Mouse (Mus musculus): ENCODE results near the gene Rora. TPM values are rescaled to one million over a fixed set of nuclear protein-coding genes. Genes with fewer than 3 reads are reported as not detected.

Gene Rora
- polyA plus RNA-seq, 1 experiment: 4.7 TPM

- Histone ChIP-seq H3K4me3 (ENCODE audit: control insufficient read depth, insufficient read depth, low read length) (no peak overlapping the region), H3K36me3 (ENCODE audit: control insufficient read depth, insufficient read depth, low read length) (no peaks in the 10 kb centered on the region), H3K27me3 (ENCODE audit: control insufficient read depth, insufficient read depth, low read length) (no peaks in the 10 kb centered on the region), H3K27ac (ENCODE audit: control insufficient read depth, insufficient read depth, low read length) (no peak overlapping the region), H3K4me1 (replicated peaks; ENCODE audit: control insufficient read depth, insufficient read depth, low read length) (no peaks in the 10 kb centered on the region)
- WGBS: 95% methylated on average over 2 of the region's 2 CpGs
- TF ChIP-seq POLR2A (IDR thresholded peaks at IDR 0.05; ENCODE audit: control insufficient read depth, extremely low read depth, insufficient read depth, low read length, poor library complexity): no peak
- no peak for TF ChIP-seq CTCF (IDR thresholded peaks at IDR 0.05; ENCODE audit: borderline replicate concordance, control insufficient read depth, extremely low read depth, insufficient read depth, low read length, poor library complexity)
- DNase-seq: no peak
Measured at GRCm38 (mm10) chr9:68807735-68808134, 154.1 kb downstream of the Rora start.

GRCm38 (mm10) chr9:68809536-68809935 lies 155.9 kb downstream of the Rora start:
- Histone ChIP-seq H3K36me3 (ENCODE audit: control insufficient read depth, insufficient read depth, low read length) (no peaks in the 10 kb centered on the region), H3K4me1 (replicated peaks; ENCODE audit: control insufficient read depth, insufficient read depth, low read length) (no peaks in the 10 kb centered on the region), H3K27me3 (ENCODE audit: control insufficient read depth, insufficient read depth, low read length) (no peaks in the 10 kb centered on the region), H3K27ac (ENCODE audit: control insufficient read depth, insufficient read depth, low read length) (no peak overlapping the region), H3K4me3 (ENCODE audit: control insufficient read depth, insufficient read depth, low read length) (no peak overlapping the region)
- no peak for TF ChIP-seq POLR2A (IDR thresholded peaks at IDR 0.05; ENCODE audit: control insufficient read depth, extremely low read depth, insufficient read depth, low read length, poor library complexity)
- no peak for TF ChIP-seq CTCF (IDR thresholded peaks at IDR 0.05; ENCODE audit: borderline replicate concordance, control insufficient read depth, extremely low read depth, insufficient read depth, low read length, poor library complexity)
- 88% methylated on average over 5 of the region's 5 CpGs for WGBS
- DNase-seq: no peak

DNA sequence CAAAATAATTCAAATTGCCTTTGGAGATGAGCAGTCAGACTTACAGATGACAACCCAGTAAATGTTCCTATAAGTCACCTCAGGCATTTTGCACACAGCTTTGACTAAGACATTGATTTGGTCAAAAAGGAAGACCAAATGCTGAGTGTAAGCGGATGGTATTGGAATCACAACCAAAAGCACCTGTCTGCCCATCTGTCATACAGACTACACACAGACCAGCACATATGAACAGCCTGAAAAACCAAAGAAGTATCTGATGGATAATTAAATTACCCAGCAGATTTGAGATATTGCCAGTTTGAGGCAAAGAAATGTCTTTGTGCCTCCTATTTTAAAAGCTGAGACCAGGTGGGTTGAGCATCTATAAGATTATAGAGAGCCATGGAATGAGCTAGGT lies 161.1 kb downstream of the Rora start:
- Histone ChIP-seq H3K4me1 (replicated peaks; ENCODE audit: control insufficient read depth, insufficient read depth, low read length) (no peaks in the 10 kb centered on the region), H3K36me3 (ENCODE audit: control insufficient read depth, insufficient read depth, low read length) (no peaks in the 10 kb centered on the region), H3K27ac (ENCODE audit: control insufficient read depth, insufficient read depth, low read length) (no peak overlapping the region), H3K27me3 (ENCODE audit: control insufficient read depth, insufficient read depth, low read length) (no peaks in the 10 kb centered on the region), H3K4me3 (ENCODE audit: control insufficient read depth, insufficient read depth, low read length) (no peak overlapping the region)
- DNase-seq: no peak
- WGBS: 97% methylated on average over 1 of the region's 1 CpGs
- TF ChIP-seq CTCF (IDR thresholded peaks at IDR 0.05; ENCODE audit: borderline replicate concordance, control insufficient read depth, extremely low read depth, insufficient read depth, low read length, poor library complexity) (no peak), POLR2A (IDR thresholded peaks at IDR 0.05; ENCODE audit: control insufficient read depth, extremely low read depth, insufficient read depth, low read length, poor library complexity) (no peak)

DNA sequence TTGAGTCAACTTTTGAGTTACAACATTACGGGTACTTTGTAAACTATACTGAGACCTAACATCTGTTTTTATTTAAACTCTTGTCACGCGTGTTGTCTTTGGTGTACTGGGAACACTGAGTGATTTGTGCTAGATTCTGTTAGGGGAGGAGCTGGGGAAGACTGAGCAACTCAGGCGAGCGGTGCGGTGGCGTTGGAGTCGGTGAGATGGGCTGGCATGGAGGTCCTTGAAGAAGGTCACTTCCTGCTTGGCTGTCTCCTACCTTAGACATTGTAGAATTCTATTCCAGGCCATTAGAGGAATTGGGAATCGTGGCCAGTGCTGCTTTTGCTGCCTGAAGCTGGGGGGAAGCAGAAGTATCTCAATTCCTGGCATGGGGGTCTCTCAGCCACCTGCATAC lies 162.3 kb downstream of the Rora start:
- WGBS: 95% methylated on average over 9 of the region's 9 CpGs
- Histone ChIP-seq H3K27me3 (ENCODE audit: control insufficient read depth, insufficient read depth, low read length) (no peaks in the 10 kb centered on the region), H3K27ac (ENCODE audit: control insufficient read depth, insufficient read depth, low read length) (no peak overlapping the region), H3K4me3 (ENCODE audit: control insufficient read depth, insufficient read depth, low read length) (no peak overlapping the region), H3K4me1 (replicated peaks; ENCODE audit: control insufficient read depth, insufficient read depth, low read length) (no peaks in the 10 kb centered on the region), H3K36me3 (ENCODE audit: control insufficient read depth, insufficient read depth, low read length) (no peaks in the 10 kb centered on the region)
- DNase-seq: no peak
- TF ChIP-seq POLR2A (IDR thresholded peaks at IDR 0.05; ENCODE audit: control insufficient read depth, extremely low read depth, insufficient read depth, low read length, poor library complexity): no peak

GRCm38 (mm10) chr9:68820036-68820435 lies 166.4 kb downstream of the Rora start:
- Histone ChIP-seq H3K4me3 (ENCODE audit: control insufficient read depth, insufficient read depth, low read length) (no peak overlapping the region), H3K27ac (ENCODE audit: control insufficient read depth, insufficient read depth, low read length) (no peak overlapping the region), H3K36me3 (ENCODE audit: control insufficient read depth, insufficient read depth, low read length) (no peaks in the 10 kb centered on the region), H3K4me1 (replicated peaks; ENCODE audit: control insufficient read depth, insufficient read depth, low read length) (no peaks in the 10 kb centered on the region), H3K27me3 (ENCODE audit: control insufficient read depth, insufficient read depth, low read length) (no peaks in the 10 kb centered on the region)
- DNase-seq: no peak
- WGBS: 82% methylated on average over 4 of the region's 4 CpGs
- no peak for TF ChIP-seq CTCF (IDR thresholded peaks at IDR 0.05; ENCODE audit: borderline replicate concordance, control insufficient read depth, extremely low read depth, insufficient read depth, low read length, poor library complexity)
- TF ChIP-seq POLR2A (IDR thresholded peaks at IDR 0.05; ENCODE audit: control insufficient read depth, extremely low read depth, insufficient read depth, low read length, poor library complexity): no peak

- no peak for TF ChIP-seq CTCF (IDR thresholded peaks at IDR 0.05; ENCODE audit: borderline replicate concordance, control insufficient read depth, extremely low read depth, insufficient read depth, low read length, poor library complexity)
- Histone ChIP-seq H3K4me3 (ENCODE audit: control insufficient read depth, insufficient read depth, low read length) (no peak overlapping the region), H3K27me3 (ENCODE audit: control insufficient read depth, insufficient read depth, low read length) (no peaks in the 10 kb centered on the region), H3K36me3 (ENCODE audit: control insufficient read depth, insufficient read depth, low read length) (no peaks in the 10 kb centered on the region), H3K4me1 (replicated peaks; ENCODE audit: control insufficient read depth, insufficient read depth, low read length) (no peaks in the 10 kb centered on the region), H3K27ac (ENCODE audit: control insufficient read depth, insufficient read depth, low read length) (no peak overlapping the region)
- DNase-seq: no peak
Measured at GRCm38 (mm10) chr9:68820478-68820877, 166.9 kb downstream of the Rora start.

GRCm38 (mm10) chr9:68821388-68821787 lies 167.8 kb downstream of the Rora start:
- 69% methylated on average over 1 of the region's 1 CpGs for WGBS
- no peaks in the 10 kb centered on the region for H3K27me3 ChIP-seq (ENCODE audit: control insufficient read depth, insufficient read depth, low read length)

More at GRCm38 (mm10) chr9:68821388-68821787, 167.8 kb downstream of the Rora start:
- H3K4me3 ChIP-seq (ENCODE audit: control insufficient read depth, insufficient read depth, low read length): no peak overlapping the region
- TF ChIP-seq CTCF (IDR thresholded peaks at IDR 0.05; ENCODE audit: borderline replicate concordance, control insufficient read depth, extremely low read depth, insufficient read depth, low read length, poor library complexity) (no peak), POLR2A (IDR thresholded peaks at IDR 0.05; ENCODE audit: control insufficient read depth, extremely low read depth, insufficient read depth, low read length, poor library complexity) (no peak)
- no peak for DNase-seq
- no peak overlapping the region for H3K27ac ChIP-seq (ENCODE audit: control insufficient read depth, insufficient read depth, low read length)
- H3K4me1 ChIP-seq (replicated peaks; ENCODE audit: control insufficient read depth, insufficient read depth, low read length): no peaks in the 10 kb centered on the region
- H3K36me3 ChIP-seq (ENCODE audit: control insufficient read depth, insufficient read depth, low read length): no peaks in the 10 kb centered on the region

All from thymus, adult 2 months (tissue).